Mouse (Mus musculus): ENCODE results near the gene Serpina12. TPM values are rescaled to one million over a fixed set of nuclear protein-coding genes. Genes with fewer than 3 reads are reported as not detected.

Serpina12 gene
- total RNA-seq (2017), result not detected in 2 replicates

DNA sequence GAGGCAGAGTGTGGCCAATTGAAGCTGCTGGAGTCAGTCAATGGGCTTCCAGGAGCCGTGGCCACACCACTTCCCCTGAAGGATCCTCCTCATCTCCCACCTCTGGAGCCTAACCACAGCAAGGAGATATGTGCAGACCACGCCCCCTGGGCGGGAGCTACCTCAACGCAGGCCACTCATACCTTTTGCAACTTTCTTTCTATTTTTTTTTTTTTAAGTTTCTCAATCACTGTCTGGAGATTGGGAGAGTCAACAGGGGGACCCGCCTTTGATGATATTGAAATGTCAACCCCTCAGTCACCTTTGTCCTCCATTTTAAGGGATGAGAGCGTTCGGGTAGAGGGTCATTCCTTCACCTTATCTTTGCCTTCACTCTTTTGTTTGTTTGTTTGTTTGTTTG lies at the start of gene Serpina12:
Gene Serpina12 (minus strand): TSS at position 101 of the 400 bp plus-strand sequence.
- no peak for ATAC-seq (ENCODE audit: extremely low read depth, insufficient number of reproducible peaks, low FRiP score, poor library complexity, severe bottlenecking)

GRCm38 (mm10) chr12:104091303-104091702 lies 47.1 kb upstream of the Serpina12 start:
- no peak for ATAC-seq (ENCODE audit: extremely low read depth, insufficient number of reproducible peaks, low FRiP score, poor library complexity, severe bottlenecking)

DNA sequence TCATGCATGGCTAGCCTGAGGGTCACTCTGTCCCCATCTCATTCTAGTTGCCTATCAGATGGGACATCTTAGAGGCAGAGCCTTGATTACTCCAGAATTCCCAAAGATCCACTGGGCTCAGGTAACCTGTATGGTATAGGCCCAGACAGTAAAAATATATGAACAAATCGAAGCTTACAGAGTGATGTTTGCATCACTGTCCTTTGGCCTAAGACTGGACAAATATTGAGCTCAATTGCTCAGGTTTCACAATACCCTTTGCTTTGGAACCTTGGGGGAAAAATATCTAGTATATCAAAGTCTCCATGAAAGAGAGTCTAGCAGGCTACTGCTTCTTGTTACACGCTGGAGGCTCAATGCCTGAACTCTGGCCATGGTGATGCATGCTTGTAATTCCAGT lies 45.9 kb upstream of the Serpina12 start:
- no peak for ATAC-seq (ENCODE audit: extremely low read depth, insufficient number of reproducible peaks, low FRiP score, poor library complexity, severe bottlenecking)

DNA sequence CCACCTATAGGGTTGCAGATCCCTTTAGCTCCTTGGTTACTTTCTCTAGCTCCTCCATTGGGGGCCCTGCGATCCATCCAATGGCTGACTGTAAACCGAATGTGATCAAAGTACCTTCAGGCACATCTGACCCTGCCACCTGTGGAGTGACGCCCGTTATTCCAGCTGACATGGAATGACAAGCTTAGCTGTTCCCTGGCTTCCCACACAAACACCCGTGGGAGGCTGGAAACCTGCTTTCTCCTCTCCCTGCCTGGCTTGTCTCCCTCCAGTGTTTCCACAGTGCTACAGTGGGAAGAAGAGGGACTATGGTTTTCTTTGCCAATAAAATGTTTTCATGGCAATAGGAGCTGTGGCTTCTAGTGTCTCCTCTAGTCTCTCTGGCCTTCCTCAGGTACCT lies 28.0 kb upstream of the Serpina12 start:
- no peak for ATAC-seq (ENCODE audit: extremely low read depth, insufficient number of reproducible peaks, low FRiP score, poor library complexity, severe bottlenecking)

DNA sequence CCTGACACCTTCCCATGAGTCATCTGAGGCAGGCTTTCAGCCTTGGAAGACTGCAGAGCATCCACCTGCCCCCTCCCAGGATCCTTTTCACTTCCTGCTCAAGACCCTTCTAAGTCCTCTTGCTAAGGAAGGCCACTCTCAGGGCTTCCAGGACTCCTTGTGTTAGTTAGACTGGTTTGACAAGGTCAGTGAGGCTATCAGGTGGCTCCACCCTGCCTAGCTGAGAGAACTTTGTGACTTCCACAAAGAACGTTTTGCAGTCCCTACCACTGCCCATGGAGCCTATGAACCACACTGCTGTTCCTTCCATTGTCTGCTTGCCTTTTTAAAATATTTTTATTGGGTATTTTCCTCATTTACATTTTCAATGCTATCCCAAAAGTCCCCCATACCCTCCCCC lies 27.5 kb upstream of the Serpina12 start:
- ATAC-seq (ENCODE audit: extremely low read depth, insufficient number of reproducible peaks, low FRiP score, poor library complexity, severe bottlenecking), result no peak

DNA sequence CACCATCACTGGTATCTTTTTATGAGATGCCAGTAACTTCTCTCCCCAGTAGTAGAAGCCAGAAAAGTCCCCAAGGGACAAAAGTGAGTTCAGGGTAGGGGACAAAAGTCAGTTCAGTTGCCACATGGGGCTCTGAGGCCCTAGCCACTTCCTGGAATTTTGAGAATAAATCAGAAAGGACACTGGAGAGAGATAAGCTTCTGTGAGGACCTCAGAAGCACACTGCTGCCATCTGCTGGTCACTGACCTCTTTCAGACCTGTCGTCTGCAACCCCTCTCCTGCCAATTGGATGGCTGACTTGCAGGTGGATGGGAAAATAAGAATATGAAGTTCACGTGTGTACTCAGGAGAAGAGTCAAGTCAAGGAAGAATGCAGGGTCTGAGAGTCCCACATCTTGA lies 25.4 kb upstream of the Serpina12 start:
- ATAC-seq (ENCODE audit: extremely low read depth, insufficient number of reproducible peaks, low FRiP score, poor library complexity, severe bottlenecking), result no peak

- ATAC-seq (ENCODE audit: extremely low read depth, insufficient number of reproducible peaks, low FRiP score, poor library complexity, severe bottlenecking), result no peak
Observed at GRCm38 (mm10) chr12:104067549-104067948, 23.3 kb upstream of the Serpina12 start.

GRCm38 (mm10) chr12:104066241-104066640 lies 22.0 kb upstream of the Serpina12 start:
- peak; percentile 40; the same call in 1 of the 2 replicates for ATAC-seq (ENCODE audit: extremely low read depth, insufficient number of reproducible peaks, low FRiP score, poor library complexity, severe bottlenecking)

DNA sequence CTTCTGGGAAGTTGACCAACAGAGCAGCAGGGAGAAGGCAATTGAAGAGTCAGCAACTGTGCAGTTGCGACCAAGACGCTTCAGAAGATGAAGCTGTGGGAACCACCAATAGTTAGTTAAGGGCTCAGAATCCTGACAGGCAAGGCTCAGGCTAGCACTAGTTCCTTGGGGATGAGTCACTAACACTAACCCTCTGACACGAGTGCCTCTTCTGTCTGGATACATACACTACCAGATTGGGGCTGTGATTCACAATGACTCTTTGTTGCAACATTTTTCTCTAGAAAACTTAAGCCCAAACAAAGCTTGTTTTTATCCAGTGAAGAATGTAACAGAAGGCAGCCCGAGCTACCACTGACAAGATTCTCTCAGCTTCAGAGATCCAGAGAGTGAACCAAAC lies 20.8 kb upstream of the Serpina12 start:
- ATAC-seq (ENCODE audit: extremely low read depth, insufficient number of reproducible peaks, low FRiP score, poor library complexity, severe bottlenecking), result no peak

DNA sequence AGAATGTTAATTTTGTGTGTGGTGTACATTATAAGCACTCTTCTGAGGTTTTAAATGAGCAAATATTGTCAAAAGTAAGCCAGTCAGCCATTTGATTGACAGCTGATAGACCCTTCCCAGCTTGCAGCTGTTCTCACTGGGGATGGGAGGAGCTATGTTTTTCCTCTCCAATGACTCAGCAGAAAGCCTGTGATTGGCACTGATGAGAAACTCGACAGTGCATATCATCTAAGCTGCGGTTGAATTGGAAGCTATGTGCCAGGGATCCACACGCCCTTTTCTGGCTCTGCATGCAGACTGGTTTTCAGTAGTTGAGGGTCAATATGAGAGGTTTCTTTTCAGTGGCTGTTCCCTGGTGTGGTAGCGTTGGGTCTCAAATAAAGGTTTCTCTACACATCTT lies 20.3 kb upstream of the Serpina12 start:
- ATAC-seq (ENCODE audit: extremely low read depth, insufficient number of reproducible peaks, low FRiP score, poor library complexity, severe bottlenecking), result no peak

- ATAC-seq (ENCODE audit: extremely low read depth, insufficient number of reproducible peaks, low FRiP score, poor library complexity, severe bottlenecking), result no peak
Observed at GRCm38 (mm10) chr12:104061862-104062261, 17.6 kb upstream of the Serpina12 start.

- no peak for ATAC-seq (ENCODE audit: extremely low read depth, insufficient number of reproducible peaks, low FRiP score, poor library complexity, severe bottlenecking)
Observed at GRCm38 (mm10) chr12:104060126-104060525, 15.9 kb upstream of the Serpina12 start.

DNA sequence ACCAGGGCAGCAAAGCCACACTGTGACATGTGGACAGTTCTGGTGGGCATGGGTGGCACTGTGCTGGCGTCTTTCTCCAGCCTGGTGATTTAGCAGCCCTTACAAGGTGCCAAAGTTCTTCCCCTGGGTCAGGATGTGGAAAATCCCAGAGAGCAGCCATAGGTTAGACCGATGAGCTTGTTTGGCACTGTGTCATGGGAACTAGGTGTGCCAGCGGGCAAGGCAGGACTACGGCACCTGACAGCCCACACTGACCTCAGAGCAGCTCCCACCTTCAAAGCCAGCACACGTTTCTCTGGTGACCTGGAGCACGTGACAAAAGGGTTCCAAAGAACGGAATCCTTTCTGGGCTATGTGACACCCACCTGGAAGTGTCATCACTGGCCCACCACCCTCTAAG lies 13.3 kb upstream of the Serpina12 start:
- no peak for ATAC-seq (ENCODE audit: extremely low read depth, insufficient number of reproducible peaks, low FRiP score, poor library complexity, severe bottlenecking)

- ATAC-seq (ENCODE audit: extremely low read depth, insufficient number of reproducible peaks, low FRiP score, poor library complexity, severe bottlenecking), result peak; percentile 11; the same call in 1 of the 2 replicates
Observed at GRCm38 (mm10) chr12:104057050-104057449, 12.8 kb upstream of the Serpina12 start.

GRCm38 (mm10) chr12:104055755-104056154 lies 11.5 kb upstream of the Serpina12 start:
- no peak for ATAC-seq (ENCODE audit: extremely low read depth, insufficient number of reproducible peaks, low FRiP score, poor library complexity, severe bottlenecking)

DNA sequence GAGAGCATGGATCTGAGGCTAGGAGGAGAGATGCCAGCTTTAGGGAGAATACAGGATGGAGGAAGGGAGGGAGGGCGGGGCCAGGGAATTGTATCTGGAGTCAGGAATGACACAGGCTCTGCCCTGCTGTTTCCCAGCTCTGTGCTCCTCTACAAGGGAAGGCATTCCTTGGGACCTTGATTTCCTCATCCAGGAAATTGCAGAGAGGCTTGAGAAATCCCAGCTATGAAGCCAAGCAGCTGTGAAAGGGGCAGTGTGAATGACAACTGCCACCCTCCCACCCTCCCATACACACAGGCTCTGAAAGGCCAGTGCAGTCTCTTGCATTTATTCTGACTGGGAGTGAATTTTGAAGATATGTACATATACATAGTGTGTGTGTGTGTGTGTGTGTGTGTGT lies 9.8 kb upstream of the Serpina12 start:
- ATAC-seq (ENCODE audit: extremely low read depth, insufficient number of reproducible peaks, low FRiP score, poor library complexity, severe bottlenecking), result no peak

- ATAC-seq (ENCODE audit: extremely low read depth, insufficient number of reproducible peaks, low FRiP score, poor library complexity, severe bottlenecking), result no peak
Observed at GRCm38 (mm10) chr12:104045713-104046112, 1.5 kb upstream of the Serpina12 start.

- no peak for ATAC-seq (ENCODE audit: extremely low read depth, insufficient number of reproducible peaks, low FRiP score, poor library complexity, severe bottlenecking)
Observed at GRCm38 (mm10) chr12:104042753-104043152, 1.5 kb downstream of the Serpina12 start.

DNA sequence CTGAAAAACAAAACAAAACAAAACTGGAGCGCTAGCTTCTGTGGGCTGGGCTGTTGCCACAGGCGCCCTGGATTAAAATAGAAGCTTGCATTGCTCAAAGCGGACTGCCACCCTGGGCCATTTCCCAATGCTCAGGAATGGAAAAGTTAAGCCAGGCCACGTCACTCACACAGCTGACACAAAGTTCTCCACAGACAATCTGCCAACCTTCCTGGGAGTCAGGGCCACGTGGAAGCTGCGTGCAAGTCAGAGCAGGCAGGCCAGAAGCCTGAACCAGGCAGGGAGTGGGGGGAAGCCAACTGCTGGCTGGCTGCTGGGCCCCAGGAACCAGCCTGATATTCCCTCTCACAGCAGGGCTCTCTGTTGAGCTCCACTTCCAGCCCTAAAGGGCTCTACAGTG lies 2.8 kb downstream of the Serpina12 start:
- ATAC-seq (ENCODE audit: extremely low read depth, insufficient number of reproducible peaks, low FRiP score, poor library complexity, severe bottlenecking), result no peak

DNA sequence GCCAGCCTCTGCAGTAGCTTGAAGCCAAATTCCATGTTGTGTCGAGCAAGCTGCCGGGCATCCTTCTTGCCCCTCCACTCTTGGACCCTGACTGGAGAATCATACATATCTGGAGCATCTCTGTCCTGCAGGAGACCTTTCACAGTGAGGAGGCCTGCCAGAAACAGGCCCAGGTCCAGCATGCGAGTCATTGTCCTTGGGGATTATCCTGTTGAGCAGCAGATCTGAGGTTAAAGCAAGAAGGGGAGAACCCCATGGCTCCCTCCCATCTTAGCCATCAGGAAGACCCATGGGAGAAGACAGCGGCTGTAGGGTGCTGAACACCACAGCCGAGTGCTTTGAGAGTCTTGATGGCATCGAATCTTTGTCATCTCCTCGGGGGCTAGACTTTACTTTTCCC lies 6.1 kb downstream of the Serpina12 start:
- ATAC-seq (ENCODE audit: extremely low read depth, insufficient number of reproducible peaks, low FRiP score, poor library complexity, severe bottlenecking), result no peak

DNA sequence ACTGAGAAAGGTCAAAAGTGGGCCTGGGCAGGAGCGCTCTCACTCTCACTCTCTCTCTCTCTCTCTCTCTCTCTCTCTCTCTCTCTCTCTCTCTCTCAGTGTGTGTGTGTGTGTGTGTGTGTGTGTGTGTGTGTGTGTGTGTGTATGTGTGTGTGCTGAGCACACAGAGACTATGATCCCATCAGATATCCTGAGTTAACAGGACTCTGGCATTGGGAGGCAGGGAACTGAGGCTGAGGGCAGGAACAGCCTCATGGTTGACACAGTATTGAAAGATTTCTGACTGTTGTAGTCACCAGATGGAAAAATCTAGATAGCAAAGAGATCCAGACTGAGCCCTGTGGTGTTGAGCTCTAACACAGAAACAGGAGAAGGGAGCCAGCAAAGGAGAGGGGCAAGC lies 10.5 kb downstream of the Serpina12 start:
- ATAC-seq (ENCODE audit: extremely low read depth, insufficient number of reproducible peaks, low FRiP score, poor library complexity, severe bottlenecking), result no peak

DNA sequence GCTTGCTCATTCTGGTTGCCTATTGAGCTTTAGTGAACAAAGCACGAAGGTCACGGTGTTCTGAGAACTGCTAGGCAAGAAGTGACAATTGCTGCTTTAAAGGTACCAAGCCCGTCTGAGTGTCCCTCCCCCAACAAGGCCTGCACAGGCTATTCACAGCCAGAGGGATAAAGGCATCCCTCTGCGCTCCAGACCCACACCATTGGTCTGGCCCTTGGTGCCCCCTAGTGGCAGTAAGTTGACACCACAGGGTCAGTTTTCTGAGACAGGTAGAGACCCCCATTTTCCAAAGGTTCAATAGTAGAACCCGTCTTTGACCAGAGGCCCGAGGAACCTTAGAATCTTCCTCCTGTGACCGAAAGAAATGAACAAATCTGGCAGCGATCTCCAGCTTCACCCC lies 14.3 kb downstream of the Serpina12 start:
- no peak for ATAC-seq (ENCODE audit: extremely low read depth, insufficient number of reproducible peaks, low FRiP score, poor library complexity, severe bottlenecking)
